Mouse (Mus musculus): ENCODE data around the gene B430306N03Rik. TPM values are rescaled to one million over a fixed set of nuclear protein-coding genes. Genes with fewer than 3 reads are reported as not detected.
"Not testable (repeated sequence)": the region's sequence is repeated elsewhere in the genome, so short reads cannot be mapped to it uniquely, and the experiment has no call there.

Gene B430306N03Rik
- total RNA-seq, 2 experiments from 2014 or later, result 0.10 to 0.20 TPM

GRCm38 (mm10) chr17:48352976-48353375 lies 37.0 kb downstream of the B430306N03Rik start:
- DNase-seq; intact Hi-C loops (cut with DNase I): not testable (repeated sequence)

- no peak for DNase-seq
- intact Hi-C loops (cut with DNase I), result no loop called here
These were observed 39.9 kb downstream of the B430306N03Rik start for GRCm38 (mm10) chr17:48355822-48356221.

GRCm38 (mm10) chr17:48357892-48358291 lies 42.0 kb downstream of the B430306N03Rik start:
- intact Hi-C loops (cut with DNase I), result no loop called here
- no peak for DNase-seq

GRCm38 (mm10) chr17:48359616-48360015 lies 43.7 kb downstream of the B430306N03Rik start, which contains the start of gene Treml1:
TSS of gene Treml1 (plus strand) at chr17:48359916.
- no peak for DNase-seq
- intact Hi-C loops (cut with DNase I), result no loop called here

- intact Hi-C loops (cut with DNase I), result no loop called here
- no peak for DNase-seq
These were observed 44.5 kb downstream of the B430306N03Rik start for GRCm38 (mm10) chr17:48360462-48360861.

GRCm38 (mm10) chr17:48362346-48362745 lies 46.4 kb downstream of the B430306N03Rik start:
- peak in 1 of 2 experiments; percentile 48 for DNase-seq
- intact Hi-C loops (cut with DNase I), result no loop called here

GRCm38 (mm10) chr17:48362966-48363365 lies 47.0 kb downstream of the B430306N03Rik start:
- intact Hi-C loops (cut with DNase I), result no loop called here

GRCm38 (mm10) chr17:48363421-48363965 lies 47.6 kb downstream of the B430306N03Rik start:
- intact Hi-C loops (cut with DNase I), result no loop called here

More at GRCm38 (mm10) chr17:48362966-48363365, 47.0 kb downstream of the B430306N03Rik start:
- DNase-seq, result peak; percentile 63 to 73

GRCm38 (mm10) chr17:48365511-48366155 lies 49.7 kb downstream of the B430306N03Rik start:
- intact Hi-C loops (cut with DNase I), result no loop called here
- DNase-seq, result no peak

More at GRCm38 (mm10) chr17:48363421-48363965, 47.6 kb downstream of the B430306N03Rik start:
- no peak for DNase-seq

- intact Hi-C loops (cut with DNase I), result no loop called here
- no peak for DNase-seq
These were observed 50.9 kb downstream of the B430306N03Rik start for GRCm38 (mm10) chr17:48366806-48367205.

GRCm38 (mm10) chr17:48371621-48372020 lies 55.7 kb downstream of the B430306N03Rik start:
- intact Hi-C loops (cut with DNase I), result no loop called here
- no peak for DNase-seq

GRCm38 (mm10) chr17:48372987-48373386 lies 57.0 kb downstream of the B430306N03Rik start:
- no peak for DNase-seq
- intact Hi-C loops (cut with DNase I), result no loop called here

- no peak for DNase-seq
- intact Hi-C loops (cut with DNase I), result no loop called here
These were observed 60.2 kb downstream of the B430306N03Rik start for GRCm38 (mm10) chr17:48376102-48376501.

Other genes starting within 250 kb of the B430306N03Rik start
- not detected for gene 1700067P10Rik, start 226.8 kb upstream of the B430306N03Rik start, total RNA-seq (2021)
- not detected for gene 9830107B12Rik, start 169.9 kb upstream of the B430306N03Rik start, total RNA-seq (2021)
- gene A530064D06Rik, start 148.9 kb upstream of the B430306N03Rik start, total RNA-seq (2021), result not detected
- gene Trem1, start 83.4 kb upstream of the B430306N03Rik start, total RNA-seq (2021), result under 1 TPM; 0.10 to 0.15 TPM
- gene Trem3, start 68.4 kb upstream of the B430306N03Rik start, total RNA-seq (2021), result not detected
- under 1 TPM in 1 of 2 experiments, not detected in 1; 0.29 TPM for gene Treml4, start 51.8 kb upstream of the B430306N03Rik start, total RNA-seq (2021)
- gene Treml2, start 16.6 kb upstream of the B430306N03Rik start, total RNA-seq (2021), result under 1 TPM; 0.53 to 1.00 TPM
- 1 to 10 TPM; 1.9 to 2.5 TPM for gene Trem2, start 30.3 kb downstream of the B430306N03Rik start, total RNA-seq (2021)
- gene Treml1, start 43.8 kb downstream of the B430306N03Rik start, total RNA-seq (2021), result under 1 TPM; 0.22 to 0.29 TPM
- 10 to 100 TPM; 24.3 to 26.5 TPM for gene Nfya, start 93.8 kb downstream of the B430306N03Rik start, total RNA-seq (2021)
- 10 to 100 TPM; 10.7 to 12.9 TPM for gene Oard1, start 93.9 kb downstream of the B430306N03Rik start, total RNA-seq (2021)
- gene Apobec2, start 116.8 kb downstream of the B430306N03Rik start, total RNA-seq (2021), result 100 to 1,000 TPM; 243 TPM
- 1 to 10 TPM in 1 of 2 experiments, under 1 TPM in 1; 0.96 to 1.8 TPM for gene Tspo2, start 135.4 kb downstream of the B430306N03Rik start, total RNA-seq (2021)
- under 1 TPM; 0.17 to 0.83 TPM for gene Unc5cl, start 138.8 kb downstream of the B430306N03Rik start, total RNA-seq (2021)